Mouse (Mus musculus) kidney, adult 2 months (tissue): ENCODE data around the gene Ralgapa2.

ENCODE experiments used
- CTCF ChIP-seq: fragments of 200-500 bp; conservative IDR thresholded peaks from 2 replicates; pipeline ENCODE4 v1.5.1; 2011; ENCODE audit warnings: low read depth, mild to moderate bottlenecking, control low read depth, low read length, moderate library complexity, mixed read lengths; ENCODE audit not compliant: insufficient read depth, insufficient read length
- POLR2A ChIP-seq: fragments of 200-500 bp; IDR thresholded peaks from one replicate; pipeline ENCODE4 v1.6.1; 2011; ENCODE audit warnings: low read depth, low read length, control low read depth

DNA sequence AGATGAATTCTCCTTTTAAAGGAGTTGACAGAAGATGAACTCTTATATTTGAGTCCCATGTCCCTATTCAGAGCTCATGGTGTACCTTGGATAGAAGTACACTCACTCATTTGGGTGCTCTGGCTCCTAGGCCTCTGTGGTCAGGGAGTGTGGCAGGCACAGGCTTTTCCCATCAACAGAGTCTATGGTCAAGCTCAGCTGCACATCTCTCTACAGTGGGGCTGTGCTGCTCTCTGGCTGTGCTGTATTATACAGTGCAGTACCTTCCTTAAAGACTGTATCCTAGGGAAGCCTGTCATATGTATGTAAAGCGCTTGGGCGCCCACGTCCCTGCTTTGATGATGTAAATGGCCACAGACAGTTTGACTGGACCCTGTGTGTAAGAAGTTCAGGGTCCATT lies 254.5 kb downstream of the Ralgapa2 start:
- TF ChIP-seq POLR2A (no peak), CTCF (no peak)
